Mouse (Mus musculus) hematopoietic multipotent progenitor cell, adult 10-12 weeks (in vitro differentiated cells): Measurements from ENCODE around the gene Bicdl2. TPM values are rescaled to one million over a fixed set of nuclear protein-coding genes. Genes with fewer than 3 reads are reported as not detected.

Experiments
- polyA plus RNA-seq: library from polyadenylated mRNA; stranded (reverse); fragments of >175 nt; gene quantifications from 2 replicates; pipeline ENCODE4 v1.2.3, GENCODE M21; 2012; ENCODE audit warnings: low replicate concordance

Bicdl2 gene
- 0.13 and 0.51 TPM in 2 replicates for polyA plus RNA-seq

GRCm38 (mm10) chr17:23660117-23660875 lies at the start of gene Bicdl2:
Gene Bicdl2 (plus strand): TSS chr17:23660506.

DNA sequence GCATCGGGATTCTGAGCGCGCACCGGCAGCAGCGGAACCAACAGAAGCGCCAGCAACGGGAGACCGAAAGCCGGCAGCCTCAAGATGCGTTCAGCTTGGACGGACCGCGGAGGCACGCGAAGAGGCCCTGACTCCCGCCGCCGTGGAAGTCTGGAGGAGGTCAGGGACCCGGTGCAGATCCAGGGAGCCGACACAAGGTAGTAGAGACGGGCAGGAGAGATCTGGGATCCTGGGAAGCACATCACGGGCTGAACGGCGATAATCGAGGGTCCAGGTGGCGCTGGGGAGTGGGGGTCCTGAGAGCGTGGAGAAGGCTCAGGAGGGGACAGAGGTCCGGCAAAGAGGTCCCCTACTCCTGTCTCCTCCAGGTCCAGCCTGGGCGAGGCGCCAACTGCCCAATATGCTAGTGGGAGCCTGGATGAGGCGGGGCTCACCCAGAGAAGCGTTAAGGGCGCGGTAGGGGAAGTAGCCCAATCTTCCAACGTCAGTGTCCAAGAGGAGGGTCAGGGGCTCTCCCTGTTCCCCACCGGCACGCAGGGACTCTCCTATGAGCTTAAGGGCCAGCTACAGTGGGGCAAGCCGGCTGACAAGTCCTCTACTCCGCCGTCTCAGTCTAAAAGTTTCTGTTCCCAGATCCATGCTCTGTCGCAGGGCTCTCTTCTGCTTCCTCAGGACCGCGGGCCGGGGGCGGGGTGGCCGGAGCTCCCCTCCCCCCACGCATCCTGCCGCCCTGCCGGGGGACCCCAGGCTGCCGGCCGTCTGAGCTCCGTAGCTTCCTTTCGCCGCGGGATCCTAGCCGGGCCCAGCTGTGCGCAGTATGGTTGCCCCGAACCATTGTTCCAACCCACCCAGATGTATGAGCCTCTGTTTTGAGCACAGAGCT lies 15.5 kb upstream of the Bicdl2 start, which contains the start of gene Mmp25:
Gene Mmp25, minus strand, starts transcription at position 665 of the 883 bp plus-strand sequence.

DNA sequence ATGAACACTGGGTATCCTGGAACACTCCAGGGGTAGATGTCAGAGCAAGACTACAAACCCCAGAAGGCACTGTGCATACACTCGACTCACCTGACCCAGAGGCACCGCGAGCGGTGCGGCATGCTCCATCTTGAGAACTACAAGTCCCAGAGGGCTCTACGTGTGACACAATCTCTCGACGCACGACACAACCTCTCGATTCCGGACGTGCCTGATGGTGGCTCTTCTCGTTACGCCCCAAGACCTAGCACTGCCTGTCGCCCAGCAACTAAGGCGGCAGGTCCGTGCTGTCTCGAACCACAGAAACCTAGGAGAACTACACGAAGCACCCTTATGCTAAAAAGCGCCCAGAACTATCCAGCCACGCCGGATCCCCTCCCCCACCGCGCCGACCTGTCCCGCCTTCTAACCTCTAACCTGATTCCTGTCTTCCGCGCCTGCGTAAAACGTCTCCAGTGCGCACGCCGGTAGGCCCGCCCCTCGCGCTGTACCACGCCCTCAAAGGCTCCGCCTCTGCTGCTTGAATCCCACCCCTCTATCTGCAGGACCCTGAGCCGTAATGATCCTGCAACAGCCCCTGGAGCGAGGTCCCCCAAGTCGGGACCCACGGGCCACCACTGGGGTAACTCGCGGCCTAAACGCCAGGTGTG lies 13.2 kb downstream of the Bicdl2 start, which contains the start of the genes Hcfc1r1 and Thoc6:
Gene Hcfc1r1, plus strand, starts transcription at position 173 of the 650 bp plus-strand sequence.
Gene Thoc6, minus strand, starts transcription at position 459 of the 650 bp plus-strand sequence.

DNA sequence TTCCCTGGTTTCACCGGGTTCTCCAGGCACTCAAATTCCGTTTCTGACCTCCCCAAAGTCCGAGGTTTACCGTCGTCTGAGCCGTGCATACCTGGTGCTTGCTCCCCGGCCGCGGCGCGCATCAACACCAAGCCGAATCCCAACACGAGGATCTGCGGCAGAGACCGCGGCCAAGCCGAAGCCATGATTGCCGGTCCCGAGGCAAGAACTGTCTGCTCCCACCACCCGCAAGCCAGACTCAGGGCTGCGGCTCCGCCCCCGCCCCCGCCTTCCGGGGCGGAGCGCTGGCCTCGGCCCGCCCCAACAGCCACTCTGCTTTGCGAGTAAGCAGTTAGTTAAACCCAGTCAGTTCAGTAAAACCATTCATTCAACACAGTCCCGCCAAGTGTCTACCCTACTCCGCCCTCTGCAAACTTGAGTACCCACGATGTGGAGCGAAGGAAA lies 17.0 kb downstream of the Bicdl2 start, which contains the start of gene Tnfrsf12a:
Gene Tnfrsf12a, minus strand, starts transcription at position 233 of the 444 bp plus-strand sequence.

DNA sequence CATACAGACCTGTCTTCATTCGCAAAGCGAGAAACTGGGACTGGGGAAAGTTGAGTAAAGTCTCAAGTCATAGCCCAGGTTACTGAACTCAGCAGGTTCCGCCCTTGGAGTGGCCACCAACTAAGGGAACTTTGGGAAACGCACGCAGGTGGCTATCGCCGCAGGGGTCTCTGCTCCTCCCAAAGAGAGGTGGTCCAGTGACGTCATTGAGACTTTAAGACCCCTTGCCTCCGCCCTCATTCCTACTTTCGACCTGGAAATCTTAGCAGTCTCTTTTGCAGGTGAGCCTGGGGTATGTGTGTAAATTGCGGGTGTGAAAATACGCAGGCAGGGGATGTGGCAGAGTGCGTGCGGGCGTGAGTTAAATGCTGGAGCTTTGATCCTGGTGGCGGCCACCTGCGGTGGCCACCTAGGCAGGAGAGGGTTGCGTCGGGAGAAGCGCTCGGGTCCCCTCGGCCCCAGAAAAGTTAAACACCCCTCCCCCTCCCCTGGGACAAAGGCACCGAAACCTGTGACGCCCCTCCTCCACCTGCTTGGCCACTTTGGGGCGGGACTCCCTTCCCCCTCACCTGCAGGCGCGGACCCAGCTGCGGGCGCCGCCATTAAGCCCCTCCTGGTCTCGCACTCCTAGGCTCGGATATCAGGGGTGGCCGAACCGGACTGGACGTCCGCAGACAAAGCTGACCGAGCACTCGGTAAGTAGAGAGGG lies 19.0 kb downstream of the Bicdl2 start, which contains the start of gene Cldn6:
Gene Cldn6, plus strand, starts transcription at position 123 of the 709 bp plus-strand sequence.

GRCm38 (mm10) chr17:23683856-23684672 lies 23.8 kb downstream of the Bicdl2 start, which contains the start of gene Cldn9:
Gene Cldn9 (minus strand): TSS chr17:23684026.

Other genes starting within 250 kb of the Bicdl2 start
- gene Vmn2r117, start 180.8 kb upstream of the Bicdl2 start, polyA plus RNA-seq: not detected in 2 replicates
- gene Zfp213, start 96.3 kb upstream of the Bicdl2 start, polyA plus RNA-seq: 13.9 and 35.3 TPM in 2 replicates
- 0.14 and 0.28 TPM in 2 replicates for gene Zfp13, start 61.0 kb upstream of the Bicdl2 start, polyA plus RNA-seq
- not detected in 2 replicates for gene Zscan10, start 59.6 kb upstream of the Bicdl2 start, polyA plus RNA-seq
- 6.0 and 11.0 TPM in 2 replicates for gene Mmp25, start 15.2 kb upstream of the Bicdl2 start, polyA plus RNA-seq
- gene Hcfc1r1, start 13.1 kb downstream of the Bicdl2 start, polyA plus RNA-seq: 312 and 318 TPM in 2 replicates
- 35.4 and 57.0 TPM in 2 replicates for gene Thoc6, start 13.4 kb downstream of the Bicdl2 start, polyA plus RNA-seq
- 5.3 and 7.1 TPM in 2 replicates for gene Tnfrsf12a, start 17.0 kb downstream of the Bicdl2 start, polyA plus RNA-seq
- gene Cldn6, start 18.7 kb downstream of the Bicdl2 start, polyA plus RNA-seq: not detected in 2 replicates
- not detected in 2 replicates for gene Cldn9, start 23.5 kb downstream of the Bicdl2 start, polyA plus RNA-seq
- gene 1520401A03Rik, start 62.3 kb downstream of the Bicdl2 start, polyA plus RNA-seq: not detected in 2 replicates
- 73.1 and 119 TPM in 2 replicates for gene Pkmyt1, start 65.8 kb downstream of the Bicdl2 start, polyA plus RNA-seq
- gene Paqr4, start 80.4 kb downstream of the Bicdl2 start, polyA plus RNA-seq: 3.4 and 7.7 TPM in 2 replicates
- 0.36 and 1.4 TPM in 2 replicates for gene Kremen2, start 85.3 kb downstream of the Bicdl2 start, polyA plus RNA-seq
- 45.9 and 68.9 TPM in 2 replicates for gene Flywch1, start 111.1 kb downstream of the Bicdl2 start, polyA plus RNA-seq
- gene Flywch2, start 125.6 kb downstream of the Bicdl2 start, polyA plus RNA-seq: 2.9 and 5.6 TPM in 2 replicates
- 277 and 500 TPM in 2 replicates for gene Srrm2, start 130.0 kb downstream of the Bicdl2 start, polyA plus RNA-seq
- gene Elob, start 168.6 kb downstream of the Bicdl2 start, polyA plus RNA-seq: 50.9 and 630 TPM in 2 replicates
- gene Prss33, start 175.6 kb downstream of the Bicdl2 start, polyA plus RNA-seq: 0.54 and 1.6 TPM in 2 replicates
- gene Prss32, start 183.3 kb downstream of the Bicdl2 start, polyA plus RNA-seq: 0.10 TPM in 1 of 2 replicates, not detected in the other
- gene Prss41, start 183.7 kb downstream of the Bicdl2 start, polyA plus RNA-seq: 2.9 and 3.0 TPM in 2 replicates
- gene Prss21, start 207.6 kb downstream of the Bicdl2 start, polyA plus RNA-seq: 0.15 TPM in 1 of 2 replicates, not detected in the other
- not detected in 2 replicates for gene Dcpp1, start 220.4 kb downstream of the Bicdl2 start, polyA plus RNA-seq
- not detected in 2 replicates for gene Dcpp2, start 220.4 kb downstream of the Bicdl2 start, polyA plus RNA-seq